Mouse (Mus musculus) kidney, postnatal 0 days (tissue): ENCODE measurements around the gene Olfr109. TPM values are rescaled to one million over a fixed set of nuclear protein-coding genes. Genes with fewer than 3 reads are reported as not detected.

Experiments
- ATAC-seq: fragments of 200-750 bp; cut with Nextera tagmentation; replicated peaks from 2 replicates; pipeline ENCODE4 v1.8.0; 2017; ENCODE audit warnings: low read depth, moderate number of reproducible peaks, moderate TSS enrichment, moderate library complexity; ENCODE audit not compliant: low FRiP score
- DNase-seq: peaks from one replicate; pipeline ENCODE4 v3.0.0-alpha.2; 2016; ENCODE audit warnings: low spot score
- H3K27ac ChIP-seq: fragments of 300-500 bp; sonication (generic); 2 replicates; pipeline ENCODE4 v1.5.1; 2014; ENCODE audit warnings: mild to moderate bottlenecking
- H3K27me3 ChIP-seq: fragments of 300-500 bp; sonication (generic); 2 replicates; pipeline ENCODE4 v1.6.1; 2014; ENCODE audit warnings: low read length, mixed read lengths; ENCODE audit not compliant: insufficient read depth
- H3K36me3 ChIP-seq: fragments of 300-500 bp; sonication (generic); 2 replicates; pipeline ENCODE4 v1.6.1; 2014; ENCODE audit warnings: low read length, mixed read lengths; ENCODE audit not compliant: insufficient read depth
- H3K4me1 ChIP-seq: fragments of 300-500 bp; sonication (generic); replicated peaks from 2 replicates; pipeline ENCODE4 v1.6.1; 2014; ENCODE audit warnings: antibody characterized with exemption, low read length, mixed read lengths; ENCODE audit not compliant: insufficient read depth
- H3K4me2 ChIP-seq: fragments of 300-500 bp; sonication (generic); 2 replicates; pipeline ENCODE4 v1.6.1; 2014; ENCODE audit warnings: mild to moderate bottlenecking, low read length, moderate library complexity, mixed read lengths
- H3K4me3 ChIP-seq: fragments of 300-500 bp; sonication (generic); replicated peaks from 2 replicates; pipeline ENCODE4 v1.5.1; 2014; ENCODE audit warnings: low read depth, low read length
- H3K9ac ChIP-seq: fragments of 300-500 bp; sonication (generic); 2 replicates; pipeline ENCODE4 v1.6.1; 2014; ENCODE audit warnings: low read depth, low read length
- H3K9me3 ChIP-seq: fragments of 300-500 bp; sonication (generic); replicated peaks from 2 replicates; pipeline ENCODE4 v1.6.1; 2016; ENCODE audit warnings: low read length, inconsistent platforms, mixed read lengths
- CTCF ChIP-seq: IDR thresholded peaks from 2 replicates; pipeline ENCODE4 v1.5.1; 2016; ENCODE audit warnings: antibody characterized with exemption, low read depth, mild to moderate bottlenecking, moderate library complexity
- WGBS: fragments of 180-500 bp; shearing (Covaris S2); extraction: QIAGEN DNeasy Blood & Tissue Kit; methylation state at CpG from one replicate; pipeline ENCODE4 v1.1.7; 2014; 5-methylcytosine and 5-hydroxymethylcytosine counted together
- polyA plus RNA-seq: library from polyadenylated mRNA; unstranded; fragments of >200 nt; fragmentation: Nextera tagmentation; extraction: Ambion mirVana; gene quantifications from 2 replicates; pipeline ENCODE4 v1.2.1, GENCODE M21; 2015

The Olfr109 gene
- polyA plus RNA-seq: not detected in 2 replicates

GRCm38 (mm10) chr17:37458616-37459015 is at the start of gene Olfr109:
Olfr109 (plus strand) TSS chr17:37458916.
- H3K4me2 ChIP-seq: no peak within 1 kb of the TSS
- H3K27me3 ChIP-seq: no peaks in the 10 kb centered on the region
- H3K9ac ChIP-seq: no peak within 1 kb of the TSS
- no peaks in the 10 kb centered on the region for H3K9me3 ChIP-seq
- no peak for TF ChIP-seq CTCF
- H3K36me3 ChIP-seq: no peaks in the 10 kb centered on the region
- DNase-seq (no peak), ATAC-seq (no peak)
- 89% methylated on average over 1 of the region's 1 CpGs for WGBS
- H3K4me3 ChIP-seq: no peak within 1 kb of the TSS
- H3K4me1 ChIP-seq: no peaks in the 10 kb centered on the region
- no peak within 1 kb of the TSS for H3K27ac ChIP-seq

- Histone ChIP-seq H3K4me3 (no peak overlapping the region), H3K4me2 (no peak overlapping the region), H3K9me3 (no peaks in the 10 kb centered on the region), H3K27ac (no peak overlapping the region), H3K9ac (no peak overlapping the region), H3K4me1 (no peaks in the 10 kb centered on the region), H3K36me3 (no peaks in the 10 kb centered on the region), H3K27me3 (no peaks in the 10 kb centered on the region)
- ATAC-seq: no peak
- no peak for DNase-seq
- no peak for TF ChIP-seq CTCF
Measured at GRCm38 (mm10) chr17:37413380-37413779, 45.3 kb upstream of the Olfr109 start.

GRCm38 (mm10) chr17:37445180-37445579 is 13.5 kb upstream of the Olfr109 start, which contains the start of gene Olfr108:
Olfr108 (plus strand) TSS chr17:37445480.
- no peaks in the 10 kb centered on the region for H3K27me3 ChIP-seq
- H3K27ac ChIP-seq: no peak within 1 kb of the TSS
- H3K36me3 ChIP-seq: no peaks in the 10 kb centered on the region
- H3K4me1 ChIP-seq: no peaks in the 10 kb centered on the region
- H3K9ac ChIP-seq: no peak within 1 kb of the TSS
- TF ChIP-seq CTCF: no peak
- 75% methylated on average over 1 of the region's 1 CpGs for WGBS
- H3K4me3 ChIP-seq: no peak within 1 kb of the TSS
- ATAC-seq (no peak), DNase-seq (no peak)
- no peak within 1 kb of the TSS for H3K4me2 ChIP-seq
- H3K9me3 ChIP-seq: no peaks in the 10 kb centered on the region

GRCm38 (mm10) chr17:37483452-37483851 is 24.7 kb downstream of the Olfr109 start, which contains the start of gene H2-M2:
H2-M2 (minus strand) TSS chr17:37483552.
- no peak for DNase-seq

DNA sequence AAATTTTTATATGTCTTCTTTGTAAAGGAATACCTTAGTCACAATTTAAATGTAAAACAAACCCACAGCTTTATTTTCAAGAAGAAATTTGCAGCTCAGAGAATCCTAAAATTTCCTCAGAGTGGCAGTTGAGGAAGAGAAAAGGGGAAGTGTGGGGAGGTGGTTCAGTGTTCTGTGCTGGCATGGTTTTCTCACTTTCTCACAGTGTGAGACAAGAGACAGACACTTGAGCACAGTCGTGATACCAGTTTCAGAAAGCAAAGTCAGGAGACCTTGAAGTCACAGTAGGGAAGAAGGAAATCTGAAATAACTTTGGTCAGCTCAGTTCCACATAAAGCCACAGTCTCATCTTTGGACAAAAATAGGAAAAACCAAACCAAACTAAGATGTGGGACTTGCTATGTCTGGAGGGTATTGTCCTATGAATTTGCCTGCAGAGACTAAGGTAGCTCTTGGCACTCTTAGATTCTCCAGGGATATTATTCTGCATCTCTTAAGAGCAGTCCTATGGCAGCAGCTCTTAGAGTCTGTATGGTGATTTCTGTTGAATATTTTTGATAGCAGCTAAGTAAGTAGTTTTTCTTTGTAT is 33.3 kb downstream of the Olfr109 start, which contains the start of gene Olfr110:
TSS of gene Olfr110 (plus strand) at position 539 of the 589 bp plus-strand sequence.
- Histone ChIP-seq H3K27me3 (no peaks in the 10 kb centered on the region), H3K9ac (no peak within 1 kb of the TSS), H3K4me3 (no peak within 1 kb of the TSS), H3K27ac (no peak within 1 kb of the TSS), H3K4me2 (no peak within 1 kb of the TSS), H3K36me3 (no peaks in the 10 kb centered on the region), H3K9me3 (no peaks in the 10 kb centered on the region), H3K4me1 (no peaks in the 10 kb centered on the region)
- 58% methylated on average over 1 of the region's 1 CpGs for WGBS
- ATAC-seq: no peak
- DNase-seq: no peak
- no peak for TF ChIP-seq CTCF

More at GRCm38 (mm10) chr17:37483452-37483851, 24.7 kb downstream of the Olfr109 start, which contains the start of gene H2-M2:
- H3K9me3 ChIP-seq: no peaks in the 10 kb centered on the region
- no peak within 1 kb of the TSS for H3K4me3 ChIP-seq
- H3K4me2 ChIP-seq: no peak within 1 kb of the TSS
- no peaks in the 10 kb centered on the region for H3K27me3 ChIP-seq
- WGBS: 77% methylated on average over 2 of the region's 2 CpGs
- no peak for ATAC-seq
- no peak within 1 kb of the TSS for H3K9ac ChIP-seq
- no peak within 1 kb of the TSS for H3K27ac ChIP-seq
- H3K36me3 ChIP-seq: no peaks in the 10 kb centered on the region
- H3K4me1 ChIP-seq: no peaks in the 10 kb centered on the region
- no peak for TF ChIP-seq CTCF

GRCm38 (mm10) chr17:37507730-37508129 is 49.0 kb downstream of the Olfr109 start, which contains the start of gene Olfr111:
Olfr111 (plus strand) TSS chr17:37508030.
- Histone ChIP-seq H3K9me3 (no peaks in the 10 kb centered on the region), H3K4me1 (no peaks in the 10 kb centered on the region), H3K4me3 (no peak within 1 kb of the TSS), H3K27ac (no peak within 1 kb of the TSS), H3K4me2 (no peak within 1 kb of the TSS), H3K27me3 (no peaks in the 10 kb centered on the region), H3K9ac (no peak within 1 kb of the TSS), H3K36me3 (no peaks in the 10 kb centered on the region)
- no peak for DNase-seq
- ATAC-seq: no peak
- WGBS: 84% methylated on average over 4 of the region's 4 CpGs
- TF ChIP-seq CTCF: no peak

Other genes starting within 250 kb of the Olfr109 start
- not detected in 2 replicates for gene Olfr95, start 245.8 kb upstream of the Olfr109 start, polyA plus RNA-seq
- gene Olfr96, start 238.8 kb upstream of the Olfr109 start, polyA plus RNA-seq: not detected in 2 replicates
- not detected in 2 replicates for gene Olfr97, start 221.6 kb upstream of the Olfr109 start, polyA plus RNA-seq
- not detected in 2 replicates for gene Olfr98, start 195.2 kb upstream of the Olfr109 start, polyA plus RNA-seq
- gene H2-M3, start 188.7 kb upstream of the Olfr109 start, polyA plus RNA-seq: 2.3 and 2.8 TPM in 2 replicates
- gene Olfr99, start 175.5 kb upstream of the Olfr109 start, polyA plus RNA-seq: not detected in 2 replicates
- gene Olfr101, start 154.6 kb upstream of the Olfr109 start, polyA plus RNA-seq: not detected in 2 replicates
- not detected in 2 replicates for gene Olfr102, start 141.9 kb upstream of the Olfr109 start, polyA plus RNA-seq
- not detected in 2 replicates for gene Olfr103, start 119.2 kb upstream of the Olfr109 start, polyA plus RNA-seq
- not detected in 2 replicates for gene Olfr104-ps, start 99.3 kb upstream of the Olfr109 start, polyA plus RNA-seq
- not detected in 2 replicates for gene Olfr105-ps, start 79.9 kb upstream of the Olfr109 start, polyA plus RNA-seq
- not detected in 2 replicates for gene Olfr106-ps, start 68.5 kb upstream of the Olfr109 start, polyA plus RNA-seq
- gene Olfr107, start 59.7 kb upstream of the Olfr109 start, polyA plus RNA-seq: not detected in 2 replicates
- gene Olfr108, start 13.4 kb upstream of the Olfr109 start, polyA plus RNA-seq: not detected in 2 replicates
- not detected in 2 replicates for gene H2-M2, start 24.6 kb downstream of the Olfr109 start, polyA plus RNA-seq
- gene Olfr110, start 33.6 kb downstream of the Olfr109 start, polyA plus RNA-seq: not detected in 2 replicates
- gene Olfr111, start 49.1 kb downstream of the Olfr109 start, polyA plus RNA-seq: not detected in 2 replicates
- not detected in 2 replicates for gene Olfr112, start 110.5 kb downstream of the Olfr109 start, polyA plus RNA-seq
- gene Olfr113, start 118.7 kb downstream of the Olfr109 start, polyA plus RNA-seq: not detected in 2 replicates
- gene Olfr114, start 133.8 kb downstream of the Olfr109 start, polyA plus RNA-seq: not detected in 2 replicates
- gene Olfr115, start 168.2 kb downstream of the Olfr109 start, polyA plus RNA-seq: not detected in 2 replicates
- not detected in 2 replicates for gene Olfr116, start 168.3 kb downstream of the Olfr109 start, polyA plus RNA-seq
- gene Olfr117, start 204.9 kb downstream of the Olfr109 start, polyA plus RNA-seq: not detected in 2 replicates
- gene Olfr118, start 208.1 kb downstream of the Olfr109 start, polyA plus RNA-seq: not detected in 2 replicates
- gene Olfr119, start 237.6 kb downstream of the Olfr109 start, polyA plus RNA-seq: not detected in 2 replicates